ENCODE assay signal across 16 mouse cellular contexts in the genomic region with DNA sequence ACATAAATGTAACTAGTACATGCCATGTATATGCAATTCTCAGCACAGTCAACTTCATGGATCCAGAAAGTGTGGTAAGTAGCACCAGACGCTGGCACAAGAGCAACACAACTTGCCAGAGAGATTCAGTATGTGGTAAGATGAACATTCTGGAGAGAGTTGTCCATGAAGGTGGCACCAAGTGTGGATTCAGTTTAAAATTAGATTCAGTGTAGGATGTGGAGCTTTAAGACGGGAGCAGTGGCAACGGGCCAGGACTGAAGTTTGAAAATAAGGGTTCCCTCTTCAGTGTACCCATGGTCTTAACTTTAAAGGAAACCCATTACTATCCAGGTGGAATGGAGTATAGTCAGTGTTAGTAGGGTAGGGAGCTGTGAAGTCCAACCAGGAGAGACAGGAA.
"Had no signal": no experiment of that assay in that cellular context is flagged by ENCODE, and none has a peak within 500 bp of the region (broad histone marks: within the 10 kb centered on the region; RNA-seq: fewer than 3 reads in every experiment).

No protein-coding gene starts in this region.

- H3K9me3 ChIP-seq: intestine, embryonic 15.5 days; limb, embryonic 12.5 days; liver, embryonic 13.5 days; lung, embryonic 15.5 days; megakaryocyte, embryonic 14.5 days; midbrain, embryonic 15.5 days had no signal

- H3K27ac ChIP-seq: intestine, embryonic 15.5 days; limb, embryonic 12.5 days; liver, embryonic 13.5 days; lung, embryonic 15.5 days; macrophage; midbrain, embryonic 15.5 days had no signal

- ATAC-seq: intestine, embryonic 15.5 days; liver, postnatal 0 days; midbrain, embryonic 15.5 days had no signal

- H3K4me1 ChIP-seq: intestine, embryonic 15.5 days; limb, embryonic 12.5 days; liver, embryonic 13.5 days; lung, embryonic 15.5 days; megakaryocyte, embryonic 14.5 days had no signal

- H3K36me3 ChIP-seq: intestine, embryonic 15.5 days; limb, embryonic 12.5 days; liver, embryonic 13.5 days; lung, embryonic 15.5 days; midbrain, embryonic 15.5 days had no signal

- H3K4me2 ChIP-seq: intestine, embryonic 15.5 days; limb, embryonic 12.5 days; liver, embryonic 13.5 days; lung, embryonic 15.5 days; midbrain, embryonic 11.5 days; midbrain, embryonic 15.5 days had no signal

- H3K9ac ChIP-seq: intestine, embryonic 15.5 days; limb, embryonic 12.5 days; liver, embryonic 13.5 days; liver, postnatal 0 days; lung, embryonic 15.5 days; midbrain, embryonic 15.5 days had no signal

- H3K27me3 ChIP-seq: intestine, embryonic 15.5 days; limb, embryonic 12.5 days; liver, embryonic 13.5 days; lung, embryonic 15.5 days; megakaryocyte, embryonic 14.5 days; midbrain, embryonic 15.5 days had no signal

- DNase-seq: kidney, adult 8-10 months; kidney, postnatal 25 days; liver; liver, embryonic 13.5 days; liver, postnatal 0 days; lung, postnatal 14 days; spleen, adult 18-20 months; thymus, adult 2 months; thymus, postnatal 25 days had no signal

- H3K4me3 ChIP-seq: intestine, embryonic 15.5 days; limb, embryonic 12.5 days; liver, embryonic 13.5 days; lung, embryonic 15.5 days; megakaryocyte, embryonic 14.5 days; midbrain, embryonic 15.5 days had no signal
